Mouse (Mus musculus) midbrain, embryonic 13.5 days (tissue): ENCODE results near the gene Prdm2. TPM values are rescaled to one million over a fixed set of nuclear protein-coding genes. Genes with fewer than 3 reads are reported as not detected.

Experiments
- ATAC-seq: fragments of 200-750 bp; cut with Nextera tagmentation; 2 replicates; pipeline ENCODE4 v1.8.0; 2017; ENCODE audit warnings: mild to moderate bottlenecking, moderate TSS enrichment, moderate library complexity
- H3K27ac ChIP-seq: fragments of 300-500 bp; sonication (generic); 2 replicates; pipeline ENCODE4 v1.5.1; 2015; ENCODE audit warnings: inconsistent platforms, mild to moderate bottlenecking, moderate library complexity
- H3K27me3 ChIP-seq: fragments of 300-500 bp; sonication (generic); 2 replicates; pipeline ENCODE4 v1.6.1; 2015; ENCODE audit warnings: mild to moderate bottlenecking, inconsistent platforms
- H3K36me3 ChIP-seq: fragments of 300-500 bp; sonication (generic); 2 replicates; pipeline ENCODE4 v1.6.1; 2015; ENCODE audit warnings: mild to moderate bottlenecking, inconsistent platforms
- H3K4me1 ChIP-seq: fragments of 300-500 bp; sonication (generic); replicated peaks from 2 replicates; pipeline ENCODE4 v1.6.1; 2015; ENCODE audit warnings: inconsistent platforms
- H3K4me2 ChIP-seq: fragments of 300-500 bp; sonication (generic); replicated peaks from 2 replicates; pipeline ENCODE4 v1.6.1; 2015; ENCODE audit warnings: moderate library complexity, mild to moderate bottlenecking, inconsistent platforms
- H3K4me3 ChIP-seq: fragments of 300-500 bp; sonication (generic); replicated peaks from 2 replicates; pipeline ENCODE4 v1.5.1; 2015; ENCODE audit warnings: mild to moderate bottlenecking, inconsistent platforms
- H3K9ac ChIP-seq: fragments of 300-500 bp; sonication (generic); replicated peaks from 2 replicates; pipeline ENCODE4 v1.6.1; 2015; ENCODE audit warnings: mild to moderate bottlenecking, inconsistent platforms
- H3K9me3 ChIP-seq: fragments of 300-500 bp; sonication (generic); 2 replicates; pipeline ENCODE4 v1.6.1; 2016; ENCODE audit warnings: mild to moderate bottlenecking, inconsistent platforms
- WGBS: fragments of 180-500 bp; shearing (Covaris S2); methylation state at CpG from one replicate; pipeline ENCODE4 v1.1.7; 2015; 5-methylcytosine and 5-hydroxymethylcytosine counted together
- polyA plus RNA-seq: library from polyadenylated mRNA; unstranded; fragments of >200 nt; fragmentation: Nextera tagmentation; extraction: Ambion mirVana; gene quantifications from 2 replicates; pipeline ENCODE4 v1.2.1, GENCODE M21; 2015

Gene Prdm2
- polyA plus RNA-seq, result 18.3 and 21.2 TPM in 2 replicates

- H3K4me3 ChIP-seq, result peak within 1 kb of the TSS; percentile 65
- peak; percentile 81 for ATAC-seq
- peaks cover 30% of the 10 kb centered on the region for H3K4me1 ChIP-seq
- no peaks in the 10 kb centered on the region for H3K36me3 ChIP-seq
- H3K27me3 ChIP-seq, result no peaks in the 10 kb centered on the region
- no peaks in the 10 kb centered on the region for H3K9me3 ChIP-seq
- H3K4me2 ChIP-seq, result peak within 1 kb of the TSS; percentile 60
- WGBS, result 2% methylated on average over 84 of the region's 96 CpGs
- H3K27ac ChIP-seq, result peak within 1 kb of the TSS; percentile 88
- H3K9ac ChIP-seq, result peak within 1 kb of the TSS; percentile 87
Measured at GRCm38 (mm10) chr4:143212341-143213174, at the start of gene Prdm2. Gene Prdm2, minus strand, starts transcription at chr4:143212995.

- 64% methylated on average over 8 of the region's 8 CpGs for WGBS
- no peak overlapping the region for H3K4me2 ChIP-seq
- ATAC-seq, result 0 out of 2 replicates have a peak, but pooled peaks have one; percentile 17
Measured at GRCm38 (mm10) chr4:143259718-143260349, 47.0 kb upstream of the Prdm2 start.

DNA sequence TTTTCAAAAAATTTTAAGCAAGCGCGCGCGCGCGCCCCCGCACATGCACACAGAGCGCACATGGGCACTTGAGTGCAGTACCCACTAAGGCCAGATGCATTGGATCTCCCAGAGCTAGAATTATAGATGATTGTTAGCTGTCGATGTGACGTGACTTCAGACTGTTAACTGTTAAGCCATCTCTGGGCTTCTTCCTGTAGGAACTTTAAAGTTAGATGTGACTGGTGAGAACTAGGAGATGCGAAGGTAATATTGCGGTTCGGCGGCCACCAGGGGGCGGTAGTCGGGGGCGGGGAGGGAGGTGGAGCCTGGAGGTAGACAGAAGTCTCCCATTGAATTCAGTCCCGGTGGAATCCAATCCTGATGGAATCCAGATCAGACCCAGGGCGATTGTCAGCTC is 45.7 kb upstream of the Prdm2 start:
- Histone ChIP-seq H3K4me2 (peak overlapping the region; percentile 26; the same call in 1 of the 2 replicates), H3K4me1 (peaks cover 9% of the 10 kb centered on the region), H3K4me3 (no peak overlapping the region), H3K9ac (no peak overlapping the region), H3K27ac (no peak overlapping the region), H3K36me3 (no peaks in the 10 kb centered on the region), H3K27me3 (no peaks in the 10 kb centered on the region), H3K9me3 (no peaks in the 10 kb centered on the region)
- ATAC-seq, result peak; percentile 73
- 43% methylated on average over 19 of the region's 19 CpGs for WGBS

More at GRCm38 (mm10) chr4:143259718-143260349, 47.0 kb upstream of the Prdm2 start:
- no peaks in the 10 kb centered on the region for H3K27me3 ChIP-seq
- no peaks in the 10 kb centered on the region for H3K9me3 ChIP-seq
- no peak overlapping the region for H3K27ac ChIP-seq
- H3K36me3 ChIP-seq, result no peaks in the 10 kb centered on the region
- peaks cover 9% of the 10 kb centered on the region for H3K4me1 ChIP-seq
- no peak overlapping the region for H3K4me3 ChIP-seq
- no peak overlapping the region for H3K9ac ChIP-seq

DNA sequence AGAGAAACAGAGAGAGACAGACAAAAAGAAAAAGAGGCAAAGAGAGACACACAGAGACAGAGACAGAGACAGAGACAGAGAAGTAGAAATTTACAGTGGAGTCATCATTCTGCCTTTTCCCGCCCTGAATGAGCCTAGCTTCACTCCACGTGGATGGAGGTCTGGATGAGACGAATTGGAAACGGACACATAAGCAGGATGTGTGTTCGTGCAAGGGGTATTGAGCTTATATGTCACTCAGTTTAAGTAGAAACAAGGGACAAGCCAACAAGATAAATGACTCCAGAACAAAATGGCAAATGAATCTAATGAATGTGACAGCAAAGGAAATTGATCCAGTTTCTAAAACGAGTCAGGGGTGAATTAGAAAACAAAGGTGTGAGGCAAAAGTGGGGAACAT is 45.2 kb upstream of the Prdm2 start:
- Histone ChIP-seq H3K9ac (no peak overlapping the region), H3K4me1 (peaks cover 9% of the 10 kb centered on the region), H3K4me3 (no peak overlapping the region), H3K4me2 (no peak overlapping the region), H3K27ac (no peak overlapping the region), H3K27me3 (no peaks in the 10 kb centered on the region), H3K9me3 (no peaks in the 10 kb centered on the region), H3K36me3 (no peaks in the 10 kb centered on the region)
- no peak for ATAC-seq
- WGBS, result 64% methylated on average over 6 of the region's 6 CpGs

- Histone ChIP-seq H3K4me2 (no peak overlapping the region), H3K4me1 (peaks cover 9% of the 10 kb centered on the region), H3K4me3 (no peak overlapping the region), H3K9me3 (no peaks in the 10 kb centered on the region), H3K27me3 (no peaks in the 10 kb centered on the region), H3K27ac (no peak overlapping the region), H3K36me3 (no peaks in the 10 kb centered on the region), H3K9ac (no peak overlapping the region)
- 84% methylated on average over 8 of the region's 8 CpGs for WGBS
- ATAC-seq, result no peak
Measured at GRCm38 (mm10) chr4:143255541-143255940, 42.7 kb upstream of the Prdm2 start.

DNA sequence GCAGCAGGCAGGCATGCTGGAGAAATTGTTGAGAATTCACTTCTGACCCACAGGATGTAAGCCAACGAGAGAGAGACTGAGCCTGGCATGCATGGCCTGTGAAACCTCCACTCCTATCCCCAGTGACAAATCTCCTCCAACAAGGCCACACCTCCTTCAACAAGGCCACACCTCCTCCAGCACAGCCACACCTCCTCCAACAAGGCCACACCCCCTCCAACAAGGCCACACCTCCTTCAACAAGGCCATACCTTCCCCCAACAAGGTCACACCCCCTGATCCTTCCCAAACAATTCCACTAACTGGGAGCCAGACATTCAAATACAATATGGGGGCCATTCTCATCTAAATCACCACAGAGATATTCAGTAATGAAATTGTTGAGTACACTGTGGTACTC is 40.6 kb upstream of the Prdm2 start:
- Histone ChIP-seq H3K9me3 (no peaks in the 10 kb centered on the region), H3K27ac (no peak overlapping the region), H3K9ac (no peak overlapping the region), H3K4me3 (no peak overlapping the region), H3K4me1 (no peaks in the 10 kb centered on the region), H3K4me2 (no peak overlapping the region), H3K27me3 (no peaks in the 10 kb centered on the region), H3K36me3 (no peaks in the 10 kb centered on the region)
- 89% methylated on average over 1 of the region's 1 CpGs for WGBS
- ATAC-seq, result no peak

- no peak for ATAC-seq
- 82% methylated on average over 5 of the region's 5 CpGs for WGBS
- no peak overlapping the region for H3K4me3 ChIP-seq
Measured at GRCm38 (mm10) chr4:143248050-143248449, 35.3 kb upstream of the Prdm2 start.

GRCm38 (mm10) chr4:143241294-143241693 is 28.5 kb upstream of the Prdm2 start:
- Histone ChIP-seq H3K9ac (no peak overlapping the region), H3K9me3 (no peaks in the 10 kb centered on the region), H3K4me3 (no peak overlapping the region), H3K4me2 (no peak overlapping the region), H3K27me3 (no peaks in the 10 kb centered on the region), H3K27ac (no peak overlapping the region), H3K4me1 (0 out of 2 replicates have a peak, but pooled peaks cover 2% of the 10 kb centered on the region), H3K36me3 (no peaks in the 10 kb centered on the region)
- no peak for ATAC-seq
- 82% methylated on average over 9 of the region's 9 CpGs for WGBS

More at GRCm38 (mm10) chr4:143248050-143248449, 35.3 kb upstream of the Prdm2 start:
- no peaks in the 10 kb centered on the region for H3K36me3 ChIP-seq
- no peaks in the 10 kb centered on the region for H3K4me1 ChIP-seq
- no peak overlapping the region for H3K27ac ChIP-seq
- H3K9ac ChIP-seq, result no peak overlapping the region
- no peaks in the 10 kb centered on the region for H3K9me3 ChIP-seq
- H3K4me2 ChIP-seq, result no peak overlapping the region
- H3K27me3 ChIP-seq, result no peaks in the 10 kb centered on the region

GRCm38 (mm10) chr4:143239615-143240201 is 26.9 kb upstream of the Prdm2 start:
- WGBS, result 91% methylated on average over 9 of the region's 9 CpGs
- no peak overlapping the region for H3K9ac ChIP-seq
- H3K4me3 ChIP-seq, result no peak overlapping the region
- no peaks in the 10 kb centered on the region for H3K27me3 ChIP-seq
- no peaks in the 10 kb centered on the region for H3K9me3 ChIP-seq
- H3K4me1 ChIP-seq, result 0 out of 2 replicates have a peak, but pooled peaks cover 2% of the 10 kb centered on the region
- no peaks in the 10 kb centered on the region for H3K36me3 ChIP-seq
- no peak overlapping the region for H3K4me2 ChIP-seq
- H3K27ac ChIP-seq, result no peak overlapping the region
- ATAC-seq, result no peak

DNA sequence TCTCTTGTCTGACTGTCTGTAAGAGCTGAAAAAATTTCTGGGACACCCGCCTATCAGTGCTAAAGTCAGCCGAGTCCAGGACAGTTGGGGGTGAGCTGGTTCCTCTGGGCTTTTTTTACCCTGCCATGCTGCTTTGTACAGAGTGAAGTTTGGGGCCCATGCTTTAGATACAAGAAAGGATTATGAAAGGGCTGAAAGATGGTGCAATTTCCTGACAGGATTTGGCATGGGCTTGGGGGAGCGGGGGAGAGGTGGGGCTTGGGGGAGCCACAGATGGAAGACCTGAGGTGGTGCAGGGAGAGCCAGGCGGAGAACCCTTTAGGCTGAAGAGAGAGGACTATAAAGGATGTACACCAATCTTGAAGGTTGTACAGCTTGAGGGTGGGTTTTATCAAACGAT is 26.3 kb upstream of the Prdm2 start:
- no peaks in the 10 kb centered on the region for H3K27me3 ChIP-seq
- ATAC-seq, result no peak
- 0 out of 2 replicates have a peak, but pooled peaks cover 2% of the 10 kb centered on the region for H3K4me1 ChIP-seq
- no peaks in the 10 kb centered on the region for H3K9me3 ChIP-seq
- H3K36me3 ChIP-seq, result no peaks in the 10 kb centered on the region
- WGBS, result 96% methylated on average over 5 of the region's 5 CpGs
- H3K4me3 ChIP-seq, result no peak overlapping the region
- no peak overlapping the region for H3K4me2 ChIP-seq
- H3K27ac ChIP-seq, result no peak overlapping the region
- H3K9ac ChIP-seq, result no peak overlapping the region

DNA sequence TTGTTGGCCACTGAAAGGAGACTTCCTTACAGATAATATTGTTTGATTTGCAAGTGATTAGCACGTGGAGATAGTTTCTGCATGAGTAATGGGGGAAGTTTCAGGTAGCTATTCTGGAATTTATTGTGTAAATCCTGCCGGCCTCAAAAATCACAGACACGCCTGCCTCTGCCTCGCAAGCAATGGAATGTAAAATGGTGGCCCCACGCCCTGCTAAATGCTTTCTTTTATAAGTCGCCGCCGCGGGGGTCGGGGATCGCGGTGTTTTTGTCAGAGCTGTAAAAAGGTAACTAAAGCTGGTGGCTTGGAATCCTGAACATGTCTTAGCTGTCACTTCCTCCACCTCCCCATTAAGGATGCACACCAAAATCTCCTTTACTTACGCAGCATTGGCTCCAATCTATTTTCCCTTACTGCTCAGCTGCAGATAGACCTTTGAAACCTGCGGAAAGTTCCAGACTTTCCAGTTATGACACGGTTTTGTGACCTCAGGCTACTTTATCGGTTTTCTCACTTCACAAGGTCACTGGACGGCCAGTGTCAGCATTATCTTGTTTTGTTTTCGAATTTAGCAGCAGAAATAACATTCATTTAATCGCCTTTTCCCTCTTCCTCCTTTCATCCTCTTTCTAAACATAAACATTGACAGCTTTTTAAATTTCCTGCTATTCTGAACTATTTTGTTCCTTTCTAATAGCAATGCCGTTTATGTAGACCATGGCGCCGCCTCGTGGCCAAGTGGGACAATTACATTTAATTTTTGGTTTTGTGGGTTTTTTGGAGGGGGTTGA is 25.6 kb upstream of the Prdm2 start:
- 0 out of 2 replicates have a peak, but pooled peaks cover 2% of the 10 kb centered on the region for H3K4me1 ChIP-seq
- no peak for ATAC-seq
- H3K27ac ChIP-seq, result no peak overlapping the region
- H3K4me2 ChIP-seq, result no peak overlapping the region
- 31% methylated on average over 23 of the region's 23 CpGs for WGBS
- H3K36me3 ChIP-seq, result no peaks in the 10 kb centered on the region
- H3K9ac ChIP-seq, result no peak overlapping the region
- no peaks in the 10 kb centered on the region for H3K27me3 ChIP-seq
- no peaks in the 10 kb centered on the region for H3K9me3 ChIP-seq
- H3K4me3 ChIP-seq, result no peak overlapping the region
